Mouse (Mus musculus) CD8-positive naive resting alpha-beta T cell, adult 2 months (primary cell): ENCODE results near the gene Lrp8.

Experiments
- DNase-seq, 2 experiments: peaks; one replicate each; pipeline ENCODE4 v3.0.0; 2022; ENCODE audit warnings: low read depth in 2 of 2, low spot score in 2 of 2

The Lrp8 gene

DNA sequence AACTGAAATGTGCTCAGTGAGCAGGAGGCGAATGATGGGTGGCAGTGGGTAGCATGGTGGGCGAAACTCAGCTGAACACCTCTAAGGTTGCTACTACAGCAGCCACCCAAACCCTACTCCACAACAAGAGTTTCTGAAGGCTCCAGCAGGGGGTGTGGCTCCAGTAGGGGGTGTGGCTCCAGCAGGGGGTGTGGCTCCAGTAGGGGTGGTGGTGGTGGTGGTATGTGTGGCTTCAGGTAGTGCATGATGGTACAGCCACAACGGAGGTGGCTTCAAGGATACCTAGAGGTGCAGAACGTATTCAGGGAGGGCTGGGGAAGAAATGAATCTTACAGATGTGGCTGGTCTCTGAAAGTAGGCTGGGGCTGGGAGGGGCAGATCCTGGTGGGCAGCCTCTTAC lies 5.7 kb downstream of the Lrp8 start:
- DNase-seq: peak in 1 of 2 experiments; percentile 25

DNA sequence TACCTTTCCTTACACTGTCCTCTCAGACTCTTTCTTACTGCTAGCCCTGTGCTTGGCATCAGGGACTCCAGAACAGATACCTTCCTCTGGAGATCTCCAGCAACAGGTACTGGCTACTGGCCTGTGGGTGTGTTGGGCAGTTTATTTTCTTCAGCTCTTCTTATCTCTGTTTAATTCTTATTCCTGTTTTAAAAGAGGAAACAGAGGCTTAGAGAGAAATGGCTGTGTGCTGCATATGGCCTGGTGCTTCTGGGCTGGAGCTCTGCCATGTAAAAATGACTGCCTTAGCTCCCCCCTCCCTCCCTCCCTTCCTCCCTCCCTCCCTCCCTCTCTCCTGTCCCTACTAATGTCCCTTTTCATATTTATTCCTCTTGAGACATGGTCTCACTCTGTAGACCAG lies 6.6 kb downstream of the Lrp8 start:
- no peak for DNase-seq

- DNase-seq: no peak
Measured at GRCm38 (mm10) chr4:107811006-107811405, 8.9 kb downstream of the Lrp8 start.

DNA sequence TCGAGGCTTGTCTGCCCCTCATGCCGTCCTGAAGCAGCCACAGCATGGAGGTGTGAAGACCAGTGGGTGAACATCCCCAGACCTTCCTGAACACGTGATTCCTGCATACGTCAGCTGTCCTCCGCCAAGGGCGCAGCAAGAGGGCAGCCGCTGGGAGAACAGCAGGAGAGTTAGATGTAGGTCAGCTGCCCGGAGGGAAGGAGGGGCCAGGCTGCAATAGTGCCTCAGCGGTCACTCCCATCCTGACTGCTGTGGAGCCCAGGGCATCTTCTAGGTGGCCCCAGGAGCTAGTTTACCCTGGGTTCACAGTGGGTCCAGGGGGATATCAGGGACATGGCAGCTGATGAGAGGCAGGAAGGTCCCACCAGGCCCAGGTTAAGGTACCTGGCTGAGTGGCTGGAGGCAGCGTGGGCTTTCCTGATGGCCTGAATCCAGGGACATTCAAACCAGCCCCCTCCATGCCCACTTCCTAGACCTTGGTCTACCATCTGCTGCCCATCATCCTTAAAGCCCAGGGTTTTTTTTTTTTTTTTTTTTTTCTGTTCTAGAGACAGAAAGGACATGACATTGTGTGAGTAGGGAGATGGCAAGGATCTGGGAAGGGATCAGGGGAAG lies 9.8 kb downstream of the Lrp8 start:
- DNase-seq: no peak

DNA sequence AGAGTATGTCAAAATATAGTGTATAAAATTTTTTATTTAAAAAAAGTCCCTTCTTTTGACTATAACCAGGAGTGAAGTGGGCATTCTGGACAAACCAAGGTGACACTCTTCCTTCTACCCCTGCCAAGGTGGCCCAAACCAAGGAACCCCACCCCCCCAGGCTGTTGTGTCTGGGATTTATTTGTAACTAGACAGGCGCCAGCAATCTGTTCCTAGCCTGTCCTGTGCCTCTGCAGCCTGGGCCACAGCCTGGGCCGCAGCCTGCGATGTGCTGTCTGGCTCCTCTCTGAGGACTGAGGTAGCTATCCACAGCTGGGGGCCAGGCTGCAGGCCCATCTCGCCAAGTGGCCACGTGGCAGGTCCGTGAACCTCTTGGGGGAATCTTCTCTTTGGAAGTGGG lies 10.3 kb downstream of the Lrp8 start:
- DNase-seq: no peak

DNA sequence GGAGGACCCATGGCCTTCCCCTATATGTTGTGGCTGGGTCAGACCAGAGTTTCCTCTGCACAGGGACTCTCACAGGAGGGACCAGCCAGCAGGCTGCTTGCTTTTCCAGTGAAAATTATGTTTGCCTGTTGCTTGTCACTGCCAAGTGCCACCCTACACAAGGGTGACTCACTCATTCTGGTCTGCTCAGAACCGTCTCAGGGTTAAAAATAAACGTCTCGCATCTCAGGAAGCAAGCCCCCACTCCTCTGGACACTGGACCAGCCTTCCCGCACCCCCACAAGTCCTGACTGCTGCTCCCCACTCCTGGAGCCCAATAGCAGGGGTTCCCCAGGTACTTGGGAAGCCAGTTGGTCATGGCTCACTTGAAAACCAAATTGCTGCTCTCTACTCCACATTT lies 14.4 kb downstream of the Lrp8 start:
- no peak for DNase-seq

- DNase-seq: no peak
Measured at GRCm38 (mm10) chr4:107817463-107817862, 15.4 kb downstream of the Lrp8 start.

DNA sequence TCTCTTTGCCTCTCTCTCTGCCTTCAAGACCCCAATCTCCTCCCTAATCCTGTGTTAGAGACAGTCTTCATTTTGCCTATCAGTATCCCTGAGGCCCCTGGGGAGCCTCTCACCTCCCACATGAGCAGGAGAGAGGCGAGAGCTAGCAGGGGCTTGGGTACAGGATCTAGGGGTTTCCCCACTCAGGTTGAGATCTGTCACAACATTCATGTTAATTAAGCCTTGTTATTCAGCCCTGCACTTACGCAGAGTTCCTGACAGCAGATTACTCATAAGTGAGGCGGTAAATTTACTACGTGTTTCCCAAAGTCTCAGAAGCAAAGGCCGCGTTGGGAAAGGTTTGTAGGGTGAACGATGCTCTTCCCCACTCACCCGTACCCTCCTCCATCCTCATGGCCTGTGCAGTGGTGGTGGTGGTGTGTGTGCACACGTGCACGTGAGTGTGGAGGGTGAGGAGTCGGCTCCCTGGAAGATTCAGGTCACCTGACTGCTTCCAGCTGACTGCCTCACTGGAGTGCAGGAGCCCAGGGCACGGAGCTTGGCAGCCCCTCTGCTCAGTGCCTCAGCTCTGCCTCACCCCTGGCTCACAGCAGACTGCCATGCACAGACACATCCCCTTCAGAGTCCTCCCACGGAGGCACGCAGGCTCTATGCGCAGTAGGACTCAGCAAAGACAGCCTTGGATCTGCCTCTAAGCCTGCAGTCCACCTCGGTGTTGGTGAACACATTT lies 18.1 kb downstream of the Lrp8 start:
- no peak for DNase-seq

GRCm38 (mm10) chr4:107820856-107821619 lies 19.0 kb downstream of the Lrp8 start:
- no peak for DNase-seq

GRCm38 (mm10) chr4:107822936-107823411 lies 20.9 kb downstream of the Lrp8 start:
- DNase-seq: no peak

DNA sequence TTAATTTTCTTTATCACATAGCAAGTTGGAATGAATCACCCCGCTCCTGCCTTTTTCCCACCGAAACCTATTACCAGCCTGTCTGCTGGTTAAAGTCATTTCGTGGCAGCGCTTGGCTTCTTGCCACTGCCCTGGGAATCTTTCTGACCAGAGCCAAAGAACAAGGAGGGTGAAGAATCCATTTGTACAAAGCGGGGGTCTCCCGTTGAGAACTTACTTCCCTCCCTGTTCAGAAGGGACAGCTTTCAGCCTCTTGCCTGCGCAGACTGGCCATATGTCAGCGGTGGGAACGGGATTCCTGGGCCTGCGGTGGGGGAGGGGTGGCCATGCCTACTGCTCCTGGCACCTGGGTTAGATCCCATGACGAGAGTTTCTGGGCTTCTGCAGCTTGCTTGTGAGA lies 21.4 kb downstream of the Lrp8 start:
- DNase-seq: no peak

- no peak for DNase-seq
Measured at GRCm38 (mm10) chr4:107828727-107829218, 26.7 kb downstream of the Lrp8 start.

- no peak for DNase-seq
Measured at GRCm38 (mm10) chr4:107829675-107830074, 27.6 kb downstream of the Lrp8 start.

- no peak for DNase-seq
Measured at GRCm38 (mm10) chr4:107830189-107830588, 28.1 kb downstream of the Lrp8 start.

GRCm38 (mm10) chr4:107830821-107831221 lies 28.8 kb downstream of the Lrp8 start:
- DNase-seq: no peak

DNA sequence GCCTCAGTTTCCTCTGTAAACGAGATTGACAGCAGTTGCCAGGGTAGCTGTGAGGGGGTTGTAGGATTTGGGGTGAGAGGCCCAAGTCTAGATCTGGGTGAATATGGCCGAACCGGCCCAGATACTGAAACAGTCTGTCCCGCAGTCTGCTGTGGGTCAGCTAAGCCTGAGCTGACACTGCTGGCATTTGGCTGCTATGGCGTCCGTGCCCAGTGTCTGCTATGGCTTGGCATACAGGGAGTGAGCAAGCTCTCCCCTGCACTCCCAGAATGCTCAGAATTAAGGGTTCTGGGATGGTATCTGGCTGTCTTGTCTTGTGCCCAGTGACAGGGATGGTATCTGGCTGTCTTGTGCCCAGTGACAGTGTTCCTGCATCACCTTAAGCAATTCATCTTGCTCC lies 29.6 kb downstream of the Lrp8 start:
- no peak for DNase-seq

GRCm38 (mm10) chr4:107833525-107833924 lies 31.5 kb downstream of the Lrp8 start:
- no peak for DNase-seq

- DNase-seq: no peak
Measured at GRCm38 (mm10) chr4:107834643-107835314, 32.7 kb downstream of the Lrp8 start.

GRCm38 (mm10) chr4:107835508-107835909 lies 33.4 kb downstream of the Lrp8 start:
- no peak for DNase-seq

DNA sequence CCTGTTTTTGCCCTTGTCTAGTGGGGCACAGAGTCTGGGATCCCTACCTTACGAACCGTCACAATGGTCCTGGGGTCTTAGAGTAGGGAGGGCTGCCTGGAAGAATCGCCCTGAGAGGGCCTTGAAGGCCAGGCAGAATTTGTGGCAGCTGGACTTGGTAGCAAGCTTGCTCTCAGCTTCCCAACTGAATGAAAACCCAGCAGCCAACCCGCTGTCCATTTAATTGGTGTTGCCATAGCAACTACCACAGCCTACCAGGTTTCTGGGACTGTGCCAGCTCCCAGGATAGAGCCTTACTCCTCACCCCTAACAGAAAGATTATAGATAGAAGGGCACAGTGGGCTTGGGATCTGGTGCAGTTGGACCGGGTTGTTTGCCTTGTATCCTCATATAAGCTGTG lies 34.7 kb downstream of the Lrp8 start:
- no peak for DNase-seq

GRCm38 (mm10) chr4:107837910-107838309 lies 35.8 kb downstream of the Lrp8 start:
- DNase-seq: no peak
